Mouse (Mus musculus) effector memory CD4-positive, alpha-beta T cell, adult 5 months (primary cell): ENCODE results near the gene Vat1. TPM values are rescaled to one million over a fixed set of nuclear protein-coding genes. Genes with fewer than 3 reads are reported as not detected.

Source experiments
- polyA plus RNA-seq: library from polyadenylated mRNA; unstranded; fragments of 100-300 nt; shearing (Covaris generic); gene quantifications from one replicate; pipeline ENCODE4 v1.2.1, GENCODE M21; 2017

Gene Vat1
- polyA plus RNA-seq = 0.80 TPM

GRCm38 (mm10) chr11:101465869-101466551 lies at the start of gene Vat1:
Gene Vat1, minus strand, starts transcription at chr11:101466230.

GRCm38 (mm10) chr11:101464211-101465100 lies 1.6 kb downstream of the Vat1 start, which contains the start of gene Rnd2:
Gene Rnd2, plus strand, starts transcription at chr11:101464999.

GRCm38 (mm10) chr11:101448274-101448746 lies 17.7 kb downstream of the Vat1 start, which contains the start of gene Ifi35:
Gene Ifi35, plus strand, starts transcription at chr11:101448407.

GRCm38 (mm10) chr11:101442127-101442693 lies 23.8 kb downstream of the Vat1 start, which contains the start of gene Rpl27:
Gene Rpl27, plus strand, starts transcription at chr11:101442298.

GRCm38 (mm10) chr11:101424925-101425813 lies 40.9 kb downstream of the Vat1 start, which contains the start of the genes Rundc1 and Ptges3l:
Gene Rundc1, plus strand, starts transcription at chr11:101425085.
Gene Ptges3l, minus strand, starts transcription at chr11:101425333.

GRCm38 (mm10) chr11:101424105-101424851 lies 41.8 kb downstream of the Vat1 start, which contains the start of gene Gm27029:
Gene Gm27029, minus strand, starts transcription at chr11:101424796.

GRCm38 (mm10) chr11:101417101-101417855 lies 48.8 kb downstream of the Vat1 start, which contains the start of gene Aarsd1:
Gene Aarsd1, minus strand, starts transcription at chr11:101417615.

Other genes with a start within 250 kb of the Vat1 start
- gene Ezh1, start 239.8 kb downstream of the Vat1 start, polyA plus RNA-seq = 82.5 TPM
- not detected for gene Ramp2, start 220.2 kb downstream of the Vat1 start, polyA plus RNA-seq
- 78.1 TPM for gene Vps25, start 212.5 kb downstream of the Vat1 start, polyA plus RNA-seq
- gene Wnk4, start 205.7 kb downstream of the Vat1 start, polyA plus RNA-seq = 0.62 TPM
- gene Cntd1, start 187.2 kb downstream of the Vat1 start, polyA plus RNA-seq = not detected
- gene Coa3, start 187.1 kb downstream of the Vat1 start, polyA plus RNA-seq = 41.6 TPM
- 194 TPM for gene Becn1, start 163.9 kb downstream of the Vat1 start, polyA plus RNA-seq
- gene Psme3, start 150.0 kb downstream of the Vat1 start, polyA plus RNA-seq = 157 TPM
- gene Aoc2, start 141.2 kb downstream of the Vat1 start, polyA plus RNA-seq = 3.6 TPM
- not detected for gene Aoc3, start 135.6 kb downstream of the Vat1 start, polyA plus RNA-seq
- gene G6pc, start 98.7 kb downstream of the Vat1 start, polyA plus RNA-seq = not detected
- 28.2 TPM for gene Aarsd1, start 48.6 kb downstream of the Vat1 start, polyA plus RNA-seq
- 1.2 TPM for gene Gm27029, start 41.4 kb downstream of the Vat1 start, polyA plus RNA-seq
- 29.7 TPM for gene Rundc1, start 41.1 kb downstream of the Vat1 start, polyA plus RNA-seq
- 4.1 TPM for gene Ptges3l, start 40.9 kb downstream of the Vat1 start, polyA plus RNA-seq
- 282 TPM for gene Rpl27, start 23.9 kb downstream of the Vat1 start, polyA plus RNA-seq
- 106 TPM for gene Ifi35, start 17.8 kb downstream of the Vat1 start, polyA plus RNA-seq
- gene Rnd2, start 1.2 kb downstream of the Vat1 start, polyA plus RNA-seq = 0.36 TPM
- 2.3 TPM for gene Brca1, start 85.7 kb upstream of the Vat1 start, polyA plus RNA-seq
- 134 TPM for gene Nbr1, start 85.9 kb upstream of the Vat1 start, polyA plus RNA-seq
- 9.4 TPM for gene Tmem106a, start 116.0 kb upstream of the Vat1 start, polyA plus RNA-seq
- gene Gm11634, start 133.0 kb upstream of the Vat1 start, polyA plus RNA-seq = not detected
- 41.2 TPM for gene Rdm1, start 161.0 kb upstream of the Vat1 start, polyA plus RNA-seq
- gene Arl4d, start 199.3 kb upstream of the Vat1 start, polyA plus RNA-seq = 4.8 TPM